Mouse (Mus musculus): ENCODE data around the gene Gspt1. TPM values are rescaled to one million over a fixed set of nuclear protein-coding genes. Genes with fewer than 3 reads are reported as not detected.
"Not testable (repeated sequence)": the region's sequence is repeated elsewhere in the genome, so short reads cannot be mapped to it uniquely, and the experiment has no call there.

The Gspt1 gene
- 97.8 and 117 TPM in 2 replicates for polyA plus RNA-seq (2012; ENCODE audit: insufficient read depth, insufficient read length, missing spikeins)

DNA sequence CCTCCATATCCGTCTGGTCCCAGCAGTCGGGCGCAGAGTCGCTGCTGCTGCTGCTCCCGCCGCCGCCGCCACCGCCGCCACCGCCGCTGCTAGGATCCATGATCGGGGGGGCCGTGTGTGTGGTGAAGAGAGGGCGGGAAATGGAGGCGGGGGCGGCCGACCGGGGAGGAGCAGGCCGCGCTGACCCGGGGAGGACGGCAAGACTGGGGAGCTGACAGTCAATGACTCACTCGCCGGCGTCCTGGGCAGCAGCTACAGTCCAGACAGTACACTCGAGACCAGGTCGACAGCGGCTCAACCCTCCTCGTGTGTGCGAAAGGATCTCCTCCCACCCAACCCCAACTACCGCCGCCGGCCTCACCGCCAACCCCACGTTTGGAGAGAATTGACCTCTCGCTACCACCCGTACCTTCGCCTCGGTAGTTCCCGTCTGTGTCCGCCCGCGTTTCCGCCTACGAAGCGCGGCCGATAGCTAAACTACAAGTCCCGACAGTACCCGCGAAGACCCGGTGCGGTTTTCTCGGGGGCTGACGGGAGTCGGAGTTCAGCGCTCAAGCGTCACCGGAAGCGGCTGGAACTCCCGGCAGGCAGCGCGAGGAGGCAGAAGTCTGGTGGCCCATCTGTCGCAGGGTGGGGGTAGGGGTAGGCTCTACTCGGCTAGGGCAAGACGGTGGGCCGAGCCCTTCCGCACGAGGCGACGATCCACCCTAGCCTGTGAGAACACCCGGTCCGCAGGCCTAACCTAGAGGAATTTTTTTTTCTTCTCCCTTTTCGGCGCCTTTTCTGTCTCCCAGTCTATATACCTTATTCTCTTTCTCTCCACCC, at the start of gene Gspt1:
Gspt1 (minus strand) TSS at position 428 of the 825 bp plus-strand sequence.
- Histone ChIP-seq H3K27ac (replicated peaks; ENCODE audit: low read depth, low read length) (peak within 1 kb of the TSS; percentile 98), H3K4me3 (ENCODE audit: insufficient read depth, low read depth, low read length) (peak within 1 kb of the TSS; percentile 93), H3K4me1 (ENCODE audit: control insufficient read depth, insufficient read depth, insufficient read length, low read length) (peaks cover 5% of the 10 kb centered on the region)

- Histone ChIP-seq H3K27ac (replicated peaks; ENCODE audit: low read depth, low read length) (no peak overlapping the region), H3K4me3 (ENCODE audit: insufficient read depth, low read depth, low read length) (no peak overlapping the region), H3K4me1 (ENCODE audit: control insufficient read depth, insufficient read depth, insufficient read length, low read length) (no peaks in the 10 kb centered on the region)
Measured at GRCm38 (mm10) chr16:11303741-11304140, 49.6 kb upstream of the Gspt1 start.

DNA sequence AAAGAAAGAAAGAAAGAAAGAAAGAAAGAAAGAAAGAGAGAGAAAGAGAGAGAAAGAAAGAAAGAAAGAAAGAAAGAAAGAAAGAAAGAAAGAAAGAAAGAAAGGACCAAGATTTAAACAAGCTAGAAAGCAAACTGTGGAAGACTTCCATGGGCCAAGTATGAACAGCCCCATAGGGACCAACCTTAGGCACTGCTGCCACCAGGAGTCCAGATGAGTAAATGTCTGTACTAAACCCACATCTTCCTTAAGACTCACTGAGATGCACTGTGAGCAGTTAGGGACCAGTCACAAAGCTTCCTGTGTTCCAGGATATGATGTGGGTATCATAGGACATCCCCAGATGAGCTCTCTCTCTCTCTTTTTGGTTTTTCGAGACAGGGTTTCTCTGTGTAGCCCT, 43.6 kb upstream of the Gspt1 start:
- H3K27ac ChIP-seq (replicated peaks; ENCODE audit: low read depth, low read length); H3K4me1 ChIP-seq (ENCODE audit: control insufficient read depth, insufficient read depth, insufficient read length, low read length); H3K4me3 ChIP-seq (ENCODE audit: insufficient read depth, low read depth, low read length): not testable (repeated sequence)

DNA sequence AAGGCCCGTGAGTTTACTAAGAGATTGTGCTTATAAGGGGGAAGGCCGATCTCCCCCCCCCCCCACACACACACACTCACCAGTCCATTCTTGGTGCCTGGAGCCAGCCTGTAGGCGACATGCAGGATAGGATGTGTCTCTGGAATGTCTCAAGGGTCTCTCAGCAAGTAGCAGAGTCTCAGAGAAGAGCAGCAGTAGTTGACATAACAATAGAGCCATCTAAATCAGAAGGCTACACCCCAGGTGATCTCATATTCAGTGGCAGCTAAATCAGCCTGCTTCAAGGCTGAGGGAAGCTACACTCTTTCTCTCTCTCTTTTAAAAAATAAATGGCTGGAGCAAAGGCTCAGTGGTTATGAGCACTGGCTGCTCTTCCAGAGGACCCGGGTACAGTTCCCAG, 41.5 kb upstream of the Gspt1 start:
- not testable (repeated sequence) for H3K27ac ChIP-seq (replicated peaks; ENCODE audit: low read depth, low read length); H3K4me3 ChIP-seq (ENCODE audit: insufficient read depth, low read depth, low read length); H3K4me1 ChIP-seq (ENCODE audit: control insufficient read depth, insufficient read depth, insufficient read length, low read length)

GRCm38 (mm10) chr16:11288873-11289272, 34.7 kb upstream of the Gspt1 start:
- H3K4me3 ChIP-seq (ENCODE audit: insufficient read depth, low read depth, low read length); H3K4me1 ChIP-seq (ENCODE audit: control insufficient read depth, insufficient read depth, insufficient read length, low read length); H3K27ac ChIP-seq (replicated peaks; ENCODE audit: low read depth, low read length): not testable (repeated sequence)

DNA sequence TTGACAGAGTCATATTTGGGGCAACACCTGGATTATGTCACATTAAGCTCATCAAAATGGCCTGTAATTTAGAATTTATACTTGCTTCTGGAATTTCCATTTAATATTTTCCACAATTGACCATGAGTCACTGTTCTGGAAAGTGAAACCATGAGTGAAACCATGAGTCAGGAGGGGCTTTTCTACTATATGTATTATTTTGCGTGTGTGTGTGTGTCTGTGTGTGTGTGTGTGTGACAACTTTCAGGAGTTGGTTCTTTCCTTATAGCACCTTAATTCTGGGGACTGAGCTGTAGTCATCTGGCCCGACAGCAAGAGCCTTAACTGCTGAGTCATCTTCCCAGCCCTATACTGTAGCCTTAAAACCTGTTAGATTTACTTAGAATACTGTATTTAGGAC, 31.8 kb upstream of the Gspt1 start:
- Histone ChIP-seq H3K4me3 (ENCODE audit: insufficient read depth, low read depth, low read length) (no peak overlapping the region), H3K27ac (replicated peaks; ENCODE audit: low read depth, low read length) (no peak overlapping the region), H3K4me1 (ENCODE audit: control insufficient read depth, insufficient read depth, insufficient read length, low read length) (no peaks in the 10 kb centered on the region)

- no peak overlapping the region for H3K27ac ChIP-seq (replicated peaks; ENCODE audit: low read depth, low read length)
- H3K4me1 ChIP-seq (ENCODE audit: control insufficient read depth, insufficient read depth, insufficient read length, low read length): no peaks in the 10 kb centered on the region
- H3K4me3 ChIP-seq (ENCODE audit: insufficient read depth, low read depth, low read length): no peak overlapping the region
Measured at GRCm38 (mm10) chr16:11284881-11285280, 30.8 kb upstream of the Gspt1 start.

DNA sequence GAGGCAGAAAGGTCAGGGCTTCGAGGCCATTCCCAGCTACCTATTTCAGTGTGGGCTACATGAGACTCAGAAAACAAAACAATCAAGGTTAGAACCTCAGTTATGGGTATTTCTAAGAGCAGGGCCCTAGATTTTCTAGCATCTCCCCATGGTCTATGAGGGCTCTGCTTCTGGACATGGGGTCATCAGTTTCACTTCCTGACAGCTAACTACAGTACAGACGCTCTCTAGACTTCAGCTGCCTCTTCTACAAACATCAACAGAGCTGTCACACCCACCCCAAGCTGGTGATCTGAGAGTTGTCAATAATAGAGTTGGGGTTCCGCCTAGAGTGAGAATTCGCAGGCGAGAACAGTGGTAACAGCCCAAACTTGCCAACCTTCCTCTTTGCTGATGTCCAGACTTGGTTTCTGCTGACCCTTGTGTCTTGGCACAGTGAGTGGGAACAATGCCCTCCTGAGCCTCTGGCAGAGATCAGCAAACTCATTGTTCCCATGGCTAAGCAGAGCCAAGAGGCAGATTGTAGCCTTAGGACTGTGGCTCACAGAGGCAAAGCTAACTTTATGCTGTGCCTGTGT, 28.6 kb upstream of the Gspt1 start:
- Histone ChIP-seq H3K27ac (replicated peaks; ENCODE audit: low read depth, low read length) (no peak overlapping the region), H3K4me1 (ENCODE audit: control insufficient read depth, insufficient read depth, insufficient read length, low read length) (no peaks in the 10 kb centered on the region), H3K4me3 (ENCODE audit: insufficient read depth, low read depth, low read length) (no peak overlapping the region)

GRCm38 (mm10) chr16:11278778-11279177, 24.7 kb upstream of the Gspt1 start:
- Histone ChIP-seq H3K4me3 (ENCODE audit: insufficient read depth, low read depth, low read length) (no peak overlapping the region), H3K27ac (replicated peaks; ENCODE audit: low read depth, low read length) (no peak overlapping the region), H3K4me1 (ENCODE audit: control insufficient read depth, insufficient read depth, insufficient read length, low read length) (no peaks in the 10 kb centered on the region)

DNA sequence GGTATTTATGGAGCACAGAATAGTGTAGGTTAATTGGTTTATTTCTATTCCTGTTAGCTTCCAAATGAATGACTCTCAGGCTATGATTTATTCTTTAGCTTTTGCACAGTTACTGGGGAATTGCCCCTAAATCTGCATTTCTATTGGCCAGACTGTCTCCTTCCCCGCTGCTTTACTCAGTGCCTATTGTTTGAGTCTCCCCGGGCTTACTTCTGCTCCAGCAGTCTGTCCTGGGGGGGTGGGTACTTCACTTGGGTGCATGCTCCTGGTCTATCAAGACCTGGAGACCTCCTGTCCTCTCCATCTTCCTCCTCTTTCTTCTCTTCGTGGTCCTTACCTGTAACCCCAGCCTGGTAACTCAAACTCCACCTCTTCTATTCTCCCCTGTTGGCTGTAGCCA, 22.8 kb upstream of the Gspt1 start:
- Histone ChIP-seq H3K27ac (replicated peaks; ENCODE audit: low read depth, low read length) (no peak overlapping the region), H3K4me3 (ENCODE audit: insufficient read depth, low read depth, low read length) (no peak overlapping the region), H3K4me1 (ENCODE audit: control insufficient read depth, insufficient read depth, insufficient read length, low read length) (no peaks in the 10 kb centered on the region)

GRCm38 (mm10) chr16:11271073-11271472, 16.9 kb upstream of the Gspt1 start:
- Histone ChIP-seq H3K4me3 (ENCODE audit: insufficient read depth, low read depth, low read length) (no peak overlapping the region), H3K4me1 (ENCODE audit: control insufficient read depth, insufficient read depth, insufficient read length, low read length) (no peaks in the 10 kb centered on the region), H3K27ac (replicated peaks; ENCODE audit: low read depth, low read length) (no peak overlapping the region)

DNA sequence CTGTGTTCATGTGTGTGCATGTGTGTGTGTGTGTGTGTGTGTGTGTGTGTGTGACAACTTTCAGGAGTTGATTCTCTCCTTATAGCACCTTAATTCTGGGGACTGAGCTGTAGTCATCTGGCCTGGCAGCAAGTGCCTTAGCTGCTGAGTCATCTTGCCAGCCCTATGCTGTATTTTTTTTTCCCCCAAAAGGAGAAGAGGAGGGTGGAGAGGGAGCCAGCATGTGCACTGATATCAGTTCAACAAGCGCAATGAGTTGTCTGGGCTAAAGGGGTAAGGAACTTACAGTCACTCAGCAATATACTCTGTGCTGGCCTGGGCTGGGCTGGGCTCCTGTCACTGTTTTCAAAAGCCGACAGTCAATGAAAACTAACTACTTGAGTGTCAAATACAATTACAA, 16.5 kb upstream of the Gspt1 start:
- no peak overlapping the region for H3K27ac ChIP-seq (replicated peaks; ENCODE audit: low read depth, low read length)
- H3K4me3 ChIP-seq (ENCODE audit: insufficient read depth, low read depth, low read length): no peak overlapping the region
- no peaks in the 10 kb centered on the region for H3K4me1 ChIP-seq (ENCODE audit: control insufficient read depth, insufficient read depth, insufficient read length, low read length)

DNA sequence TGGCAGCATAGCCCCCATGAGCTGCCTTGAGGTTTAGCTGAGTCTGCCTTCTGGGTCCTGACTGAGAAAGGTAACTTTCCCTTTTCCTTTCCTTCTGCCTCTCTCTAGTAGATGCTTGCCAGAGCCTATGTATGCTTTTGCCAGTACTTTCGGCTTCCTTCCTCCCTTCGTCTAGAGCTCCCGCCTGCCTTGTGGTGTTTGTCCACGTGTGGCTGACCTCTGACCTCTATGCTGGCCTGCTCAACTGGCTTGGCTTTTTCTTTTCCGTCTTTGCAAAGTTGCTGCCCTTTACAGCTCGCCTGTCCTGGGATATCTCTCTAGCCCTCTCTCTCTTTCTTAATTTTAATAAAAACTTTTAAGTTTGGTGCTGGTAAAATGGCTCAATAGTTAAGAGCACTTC, 15.7 kb upstream of the Gspt1 start:
- no peak overlapping the region for H3K4me3 ChIP-seq (ENCODE audit: insufficient read depth, low read depth, low read length)
- H3K27ac ChIP-seq (replicated peaks; ENCODE audit: low read depth, low read length): no peak overlapping the region
- no peaks in the 10 kb centered on the region for H3K4me1 ChIP-seq (ENCODE audit: control insufficient read depth, insufficient read depth, insufficient read length, low read length)

DNA sequence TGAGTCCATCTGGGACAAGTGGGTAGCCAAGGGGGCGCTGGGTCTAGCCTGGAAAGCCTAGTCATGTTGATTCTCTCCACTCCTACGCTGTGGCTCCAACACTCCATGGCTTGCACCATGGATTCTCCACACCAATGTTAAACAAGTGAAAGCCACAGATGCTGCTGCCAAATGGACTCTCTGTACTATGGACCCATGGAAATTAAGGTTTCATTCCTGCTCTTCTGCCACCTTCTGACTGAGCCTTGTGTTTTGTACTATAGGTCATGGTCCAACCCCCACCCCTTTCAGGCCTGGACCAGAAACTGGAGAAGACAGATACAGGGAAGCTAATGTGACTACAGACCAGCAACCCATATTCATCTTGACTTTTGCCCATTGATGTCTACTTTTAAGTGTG, 12.4 kb upstream of the Gspt1 start:
- Histone ChIP-seq H3K4me3 (ENCODE audit: insufficient read depth, low read depth, low read length) (no peak overlapping the region), H3K4me1 (ENCODE audit: control insufficient read depth, insufficient read depth, insufficient read length, low read length) (no peaks in the 10 kb centered on the region), H3K27ac (replicated peaks; ENCODE audit: low read depth, low read length) (no peak overlapping the region)

- no peaks in the 10 kb centered on the region for H3K4me1 ChIP-seq (ENCODE audit: control insufficient read depth, insufficient read depth, insufficient read length, low read length)
- no peak overlapping the region for H3K4me3 ChIP-seq (ENCODE audit: insufficient read depth, low read depth, low read length)
- H3K27ac ChIP-seq (replicated peaks; ENCODE audit: low read depth, low read length): no peak overlapping the region
Measured at GRCm38 (mm10) chr16:11263266-11263665, 9.1 kb upstream of the Gspt1 start.

DNA sequence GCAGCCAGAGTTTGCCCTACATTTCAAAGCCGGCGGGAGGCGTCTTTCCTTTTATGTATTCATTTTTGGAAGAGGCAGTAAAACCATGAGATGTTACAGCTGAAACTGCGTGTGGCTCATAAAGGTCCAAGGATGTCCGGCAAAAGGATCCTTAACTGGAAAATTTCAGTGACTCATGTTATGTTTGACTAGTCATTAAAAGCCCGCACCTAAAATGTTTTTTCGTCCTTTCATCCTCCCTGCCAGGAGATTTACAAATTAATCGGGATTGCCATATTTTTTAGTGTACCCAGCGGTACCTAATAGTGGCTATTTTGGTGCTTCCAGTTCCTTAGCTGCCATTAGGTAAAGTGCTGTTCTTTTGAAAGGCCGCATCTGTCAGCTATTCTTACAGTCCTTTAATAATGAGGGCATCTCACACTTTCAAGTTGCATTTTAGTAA, 619 bp upstream of the Gspt1 start:
- peak overlapping the region; percentile 83 for H3K27ac ChIP-seq (replicated peaks; ENCODE audit: low read depth, low read length)
- peaks cover 5% of the 10 kb centered on the region for H3K4me1 ChIP-seq (ENCODE audit: control insufficient read depth, insufficient read depth, insufficient read length, low read length)
- peak overlapping the region; percentile 69 for H3K4me3 ChIP-seq (ENCODE audit: insufficient read depth, low read depth, low read length)

All from brown adipose tissue, adult 24 weeks (tissue).